ENCODE assay signal across 8 mouse cellular contexts in the genomic region with DNA sequence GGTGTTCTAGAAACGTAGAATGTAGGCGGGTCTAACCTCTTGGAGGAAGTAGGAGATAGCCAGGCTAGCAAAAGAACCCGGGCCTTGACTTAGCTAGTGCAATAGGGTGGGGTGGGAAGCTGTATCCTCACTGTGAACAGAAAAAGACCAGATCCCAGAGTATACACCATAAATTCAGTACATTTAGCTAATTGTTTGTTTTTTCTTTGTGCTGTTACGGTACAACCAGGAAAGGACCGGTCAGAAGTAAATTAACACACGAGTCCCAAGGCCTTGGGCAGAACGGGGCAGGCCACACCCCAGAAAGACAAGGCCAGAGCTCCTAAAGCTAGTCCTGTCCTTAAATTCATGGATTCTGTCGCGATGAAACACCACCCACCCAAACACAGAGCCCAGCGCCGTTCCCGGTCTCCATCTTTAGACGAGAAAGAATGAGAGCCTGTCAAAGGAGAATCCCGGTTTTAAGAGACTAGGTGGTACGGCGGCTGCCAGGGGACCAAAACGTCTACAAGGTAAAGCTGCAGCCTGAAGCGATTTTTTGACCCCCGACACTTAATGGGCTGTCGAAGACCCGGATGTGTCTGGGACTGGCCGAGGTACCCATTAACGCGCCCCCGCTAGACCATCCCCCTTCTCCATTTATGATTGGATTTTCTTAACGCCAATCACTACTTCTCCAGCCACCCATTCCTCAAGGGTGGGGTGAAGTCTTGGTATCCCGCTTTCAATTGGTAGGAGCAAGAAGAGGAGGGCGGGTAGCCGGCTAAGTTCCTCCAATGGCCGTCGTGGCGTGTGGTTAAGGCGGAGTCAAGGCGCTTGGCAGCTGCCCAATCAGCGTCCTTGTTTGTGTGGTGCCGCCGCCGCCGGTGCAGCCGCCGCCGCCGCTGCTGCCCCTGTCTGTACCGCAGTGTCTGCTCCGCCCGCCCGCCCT. TPM values are rescaled to one million over a fixed set of nuclear protein-coding genes. Genes with fewer than 3 reads are reported as not detected.
DNase-seq lines count a peak whose midpoint lies in the region; ATAC-seq and TF ChIP-seq lines count a peak whose summit lies in the region.

A gene (plus strand): TSS at position 834 of the 931 bp plus-strand sequence.

- H3K4me2 ChIP-seq in lung, postnatal 0 days (replicated peaks; ENCODE audit: low read depth, low read length): peak within 1 kb of the TSS; percentile 80

- peak within 1 kb of the TSS; percentile 92 for H3K4me3 ChIP-seq in hindbrain, embryonic 10.5 days
- peak within 1 kb of the TSS; percentile 99 for H3K4me3 ChIP-seq in lung, postnatal 0 days (ENCODE audit: low read depth, low read length)

- TF ChIP-seq EP300 in lung, postnatal 0 days (IDR thresholded peaks at IDR 0.05): peak; percentile 85

- WGBS in hindbrain, embryonic 10.5 days: under 1% methylated on average over 47 of the region's 47 CpGs
- under 1% methylated on average over 44 of the region's 47 CpGs for WGBS in lung, postnatal 0 days

- TF ChIP-seq CTCF in lung, postnatal 0 days (IDR thresholded peaks at IDR 0.05): no peak

- peak within 1 kb of the TSS; percentile 91 for H3K9ac ChIP-seq in lung, postnatal 0 days (replicated peaks; ENCODE audit: low read depth)

- peaks cover 17% of the 10 kb centered on the region for H3K4me1 ChIP-seq in hindbrain, embryonic 10.5 days (replicated peaks)
- peaks cover 15% of the 10 kb centered on the region; the same call in 1 of the 2 replicates for H3K4me1 ChIP-seq in lung, postnatal 0 days (ENCODE audit: insufficient read depth, low read depth, low read length)

- peak; percentile 98 for ATAC-seq in frontal cortex, adult (ENCODE audit: low TSS enrichment)
- peak; percentile 98 for ATAC-seq in lung, postnatal 0 days

- peaks cover 21% of the 10 kb centered on the region for H3K36me3 ChIP-seq in hindbrain, embryonic 10.5 days
- H3K36me3 ChIP-seq in lung, postnatal 0 days (ENCODE audit: insufficient read depth, low read length): no peaks in the 10 kb centered on the region

- H3K27me3 ChIP-seq in hindbrain, embryonic 10.5 days (ENCODE audit: insufficient read depth, poor library complexity, severe bottlenecking): no peaks in the 10 kb centered on the region
- H3K27me3 ChIP-seq in lung, postnatal 0 days (replicated peaks; ENCODE audit: insufficient read depth, low read length): no peaks in the 10 kb centered on the region

- peak within 1 kb of the TSS; percentile 99 for H3K27ac ChIP-seq in hindbrain, embryonic 10.5 days
- H3K27ac ChIP-seq in lung, postnatal 0 days (ENCODE audit: low read length): peak within 1 kb of the TSS; percentile 98

- H3K9me3 ChIP-seq in hindbrain, embryonic 10.5 days: no peaks in the 10 kb centered on the region
- H3K9me3 ChIP-seq in lung, postnatal 0 days (ENCODE audit: low read length): no peaks in the 10 kb centered on the region

- DNase-seq in MN1 (ENCODE audit: low spot score): peak; percentile 100
- peak; percentile 100 for DNase-seq in cerebellum, adult 9-10 months
- DNase-seq in hindbrain, embryonic 10.5 days (ENCODE audit: low spot score): peak; percentile 99
- peak; percentile 100 for DNase-seq in layer of hippocampus, adult 9-11 months
- peak; percentile 100 for DNase-seq in lung, postnatal 0 days (ENCODE audit: low spot score)
- DNase-seq in ovary, postnatal 14 days (ENCODE audit: low spot score): peak; percentile 99
- DNase-seq in thymus, postnatal 14 days: peak; percentile 97

RNA-seq across cellular contexts. Expression of the gene that starts here (rescaled TPM):
- 15.3 and 17.9 TPM in 2 replicates for polyA plus RNA-seq in hindbrain, embryonic 10.5 days (2016; fragmentation: Nextera tagmentation; extraction: Ambion mirVana)
- polyA plus RNA-seq in lung, postnatal 0 days (2015; fragmentation: Nextera tagmentation; extraction: Ambion mirVana): 9.2 and 10.1 TPM in 2 replicates

Comparison
In these comparisons a context has a peak if more than half of its experiments do, and no peak if none do; other contexts are left out.
1. Peak in every context shown above with its lines: DNase-seq, ATAC-seq, H3K4me3 ChIP-seq and H3K27ac ChIP-seq.